Mouse (Mus musculus) skeletal muscle tissue, postnatal 0 days (tissue): ENCODE results near the gene Tomt. TPM values are rescaled to one million over a fixed set of nuclear protein-coding genes. Genes with fewer than 3 reads are reported as not detected.

Experiments used
- microRNA-seq, 2 experiments: library from miRNA; unstranded; fragments of <30 nt; microRNA quantifications; one replicate each; pipeline ENCODE4; 2016
- polyA plus RNA-seq: library from polyadenylated mRNA; unstranded; fragments of >200 nt; fragmentation: Nextera tagmentation; extraction: Ambion mirVana; gene quantifications from 2 replicates; pipeline ENCODE4 v1.2.1, GENCODE M21; 2015

Tomt gene
- not detected in 2 replicates for polyA plus RNA-seq

GRCm38 (mm10) chr7:101906287-101906681, at the start of gene Tomt:
Tomt (minus strand) TSS chr7:101906359.

GRCm38 (mm10) chr7:101933751-101934240, 27.6 kb upstream of the Tomt start, which contains the start of the genes Lrrc51 and Numa1:
Lrrc51 (minus strand) TSS chr7:101933895.
Numa1 (plus strand) TSS chr7:101934111.

GRCm38 (mm10) chr7:101905561-101906286, 435 bp downstream of the Tomt start, which contains the start of gene Lamtor1:
Lamtor1 (plus strand) TSS chr7:101905904.

GRCm38 (mm10) chr7:101870629-101871028, 35.5 kb downstream of the Tomt start, which contains the start of gene Folr1:
Folr1 (minus strand) TSS chr7:101870788.

GRCm38 (mm10) chr7:101863415-101863814, 42.7 kb downstream of the Tomt start, which contains the start of gene Anapc15:
Anapc15 (plus strand) TSS chr7:101863715.

GRCm38 (mm10) chr7:101857094-101857493, 49.1 kb downstream of the Tomt start, which contains the start of gene Folr2:
Folr2 (minus strand) TSS chr7:101857194.

Small RNA genes within 50 kb of the gene (microRNA-seq; reads per million reads assigned to microRNA genes)
- gene Gm22655 = 0 reads per million in 2 experiments

Other genes with a start within 250 kb of the Tomt start
- 27.0 and 29.8 TPM in 2 replicates for gene Clpb, start 242.7 kb downstream of the Tomt start, polyA plus RNA-seq
- gene Phox2a, start 88.0 kb downstream of the Tomt start, polyA plus RNA-seq = 0.28 and 0.32 TPM in 2 replicates
- gene Inppl1, start 68.1 kb downstream of the Tomt start, polyA plus RNA-seq = 45.7 TPM in 2 replicates
- gene Folr2, start 49.2 kb downstream of the Tomt start, polyA plus RNA-seq = 9.6 and 15.0 TPM in 2 replicates
- gene Anapc15, start 42.6 kb downstream of the Tomt start, polyA plus RNA-seq = 27.1 and 30.5 TPM in 2 replicates
- gene Folr1, start 35.6 kb downstream of the Tomt start, polyA plus RNA-seq = 1.1 and 1.7 TPM in 2 replicates
- gene Lamtor1, start 455 bp downstream of the Tomt start, polyA plus RNA-seq = 111 and 138 TPM in 2 replicates
- gene Lrrc51, start 27.5 kb upstream of the Tomt start, polyA plus RNA-seq = 6.2 and 8.0 TPM in 2 replicates
- 22.6 and 29.4 TPM in 2 replicates for gene Numa1, start 27.8 kb upstream of the Tomt start, polyA plus RNA-seq
- gene Il18bp, start 112.3 kb upstream of the Tomt start, polyA plus RNA-seq = 2.0 and 2.3 TPM in 2 replicates
- 15.8 and 16.1 TPM in 2 replicates for gene Rnf121, start 159.1 kb upstream of the Tomt start, polyA plus RNA-seq
- gene Xndc1, start 159.2 kb upstream of the Tomt start, polyA plus RNA-seq = 8.2 and 9.5 TPM in 2 replicates
- gene Xntrpc, start 159.4 kb upstream of the Tomt start, polyA plus RNA-seq = 0.27 and 0.49 TPM in 2 replicates
- 0.05 TPM in 1 of 2 replicates, not detected in the other for gene Trpc2, start 176.8 kb upstream of the Tomt start, polyA plus RNA-seq
- gene Art1, start 195.4 kb upstream of the Tomt start, polyA plus RNA-seq = 388 and 438 TPM in 2 replicates
- 21.8 and 25.9 TPM in 2 replicates for gene Art5, start 203.1 kb upstream of the Tomt start, polyA plus RNA-seq
- 0.13 and 0.37 TPM in 2 replicates for gene Chrna10, start 210.5 kb upstream of the Tomt start, polyA plus RNA-seq